Mouse (Mus musculus) liver, adult 2 months (tissue): Measurements from ENCODE around the gene 1700016C15Rik. TPM values are rescaled to one million over a fixed set of nuclear protein-coding genes. Genes with fewer than 3 reads are reported as not detected.

Experiments
- DNase-seq: peaks from one replicate; pipeline ENCODE4 v3.0.0-alpha.2; 2011; ENCODE audit warnings: low read depth, low spot score; ENCODE audit errors: extremely low read depth
- H3K27ac ChIP-seq: fragments of 200-500 bp; replicated peaks from 2 replicates; pipeline ENCODE4 v1.5.1; 2012; ENCODE audit warnings: low read depth, mild to moderate bottlenecking, control low read depth, inconsistent platforms, low read length; ENCODE audit not compliant: insufficient read depth
- H3K27me3 ChIP-seq: fragments of 200-500 bp; 2 replicates; pipeline ENCODE4 v1.6.1; 2012; ENCODE audit warnings: mild to moderate bottlenecking, moderate library complexity, low read length, inconsistent platforms; ENCODE audit not compliant: control insufficient read depth, insufficient read depth
- H3K36me3 ChIP-seq: fragments of 200-500 bp; 2 replicates; pipeline ENCODE4 v1.6.1; 2012; ENCODE audit warnings: low read length, inconsistent platforms; ENCODE audit not compliant: control insufficient read depth, insufficient read depth
- H3K4me1 ChIP-seq: fragments of 200-500 bp; 2 replicates; pipeline ENCODE4 v1.6.1; 2011; ENCODE audit warnings: low read length; ENCODE audit not compliant: control insufficient read depth, insufficient read depth
- H3K4me3 ChIP-seq: fragments of 200-500 bp; 2 replicates; pipeline ENCODE4 v1.5.1; 2011; ENCODE audit warnings: low read depth, mild to moderate bottlenecking, control low read depth, low read length, moderate library complexity; ENCODE audit not compliant: insufficient read depth
- H3K79me2 ChIP-seq: fragments of 200-500 bp; 2 replicates; pipeline ENCODE4 v1.6.1; 2012; ENCODE audit warnings: inconsistent platforms, mild to moderate bottlenecking, low read length, moderate library complexity; ENCODE audit not compliant: control insufficient read depth, insufficient read depth
- H3K9ac ChIP-seq: fragments of 200-500 bp; 2 replicates; pipeline ENCODE4 v1.6.1; 2012; ENCODE audit warnings: low read depth, mild to moderate bottlenecking, control low read depth, inconsistent platforms, low read length
- CTCF ChIP-seq: fragments of 200-500 bp; IDR thresholded peaks from 2 replicates; pipeline ENCODE4 v1.5.1; 2011; ENCODE audit warnings: low read depth, low read length, control low read depth
- POLR2A ChIP-seq: fragments of 200-500 bp; IDR thresholded peaks from 2 replicates; pipeline ENCODE4 v1.6.1; 2011; ENCODE audit warnings: low read length, control low read depth; ENCODE audit not compliant: insufficient read depth; ENCODE audit errors: extremely low read depth
- WGBS: fragments of 180-500 bp; shearing (Covaris S2); methylation state at CpG from one replicate; pipeline ENCODE4 v1.1.7; 2018; 5-methylcytosine and 5-hydroxymethylcytosine counted together
- polyA plus RNA-seq: library from polyadenylated mRNA; depleted of rRNA; stranded (reverse); fragments of >200 nt; gene quantifications from 2 replicates; pipeline ENCODE4 v1.2.3, GENCODE M21; 2012
- total RNA-seq: library from RNA; depleted of rRNA; stranded (reverse); fragments of >200 nt; gene quantifications from 2 replicates; pipeline ENCODE4 v1.2.3, GENCODE M21; 2014

Gene 1700016C15Rik
- total and polyA plus RNA-seq, 2 experiments, result not detected

DNA sequence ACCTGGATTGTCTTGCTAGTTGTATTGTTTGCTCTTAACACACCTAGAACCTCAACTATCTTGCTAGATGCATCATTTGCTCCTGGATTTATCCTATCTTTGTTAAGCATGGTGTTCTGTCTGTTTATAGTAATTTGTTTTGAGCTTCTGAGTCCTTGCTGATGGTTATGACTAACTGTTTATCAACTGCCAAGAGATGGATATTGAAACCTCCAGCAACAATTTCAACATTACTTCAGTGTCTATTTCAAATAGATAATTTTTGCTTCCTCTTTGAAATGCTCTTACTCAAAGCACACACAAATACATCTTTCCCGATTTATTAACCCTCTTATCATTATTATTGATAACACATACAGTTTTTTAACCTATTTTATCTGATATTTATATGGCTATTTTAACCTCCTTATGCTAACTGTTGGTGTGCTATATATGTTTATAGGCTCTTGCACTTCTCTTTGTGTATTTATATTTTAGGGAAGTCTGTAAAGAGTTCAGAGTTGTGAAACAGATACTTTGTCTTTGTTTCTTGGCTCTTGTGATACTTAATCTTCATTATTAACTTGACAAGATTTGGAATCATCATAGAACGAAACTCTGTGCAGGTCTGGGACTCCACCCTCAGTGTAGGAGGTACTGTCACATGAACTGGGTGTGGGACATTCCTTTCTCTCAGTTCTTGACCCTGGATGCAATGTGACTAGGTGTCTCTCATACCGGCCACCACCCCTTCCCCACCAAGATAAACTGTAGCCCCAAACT lies 15.8 kb upstream of the 1700016C15Rik start:
- WGBS, result 74% methylated on average over 3 of the region's 3 CpGs
- Histone ChIP-seq H3K79me2 (no peaks in the 10 kb centered on the region), H3K4me3 (no peak overlapping the region), H3K9ac (no peak overlapping the region), H3K4me1 (peaks cover 12% of the 10 kb centered on the region), H3K27me3 (no peaks in the 10 kb centered on the region), H3K36me3 (no peaks in the 10 kb centered on the region), H3K27ac (no peak overlapping the region)
- peak; percentile 12 for DNase-seq
- TF ChIP-seq POLR2A, result no peak

DNA sequence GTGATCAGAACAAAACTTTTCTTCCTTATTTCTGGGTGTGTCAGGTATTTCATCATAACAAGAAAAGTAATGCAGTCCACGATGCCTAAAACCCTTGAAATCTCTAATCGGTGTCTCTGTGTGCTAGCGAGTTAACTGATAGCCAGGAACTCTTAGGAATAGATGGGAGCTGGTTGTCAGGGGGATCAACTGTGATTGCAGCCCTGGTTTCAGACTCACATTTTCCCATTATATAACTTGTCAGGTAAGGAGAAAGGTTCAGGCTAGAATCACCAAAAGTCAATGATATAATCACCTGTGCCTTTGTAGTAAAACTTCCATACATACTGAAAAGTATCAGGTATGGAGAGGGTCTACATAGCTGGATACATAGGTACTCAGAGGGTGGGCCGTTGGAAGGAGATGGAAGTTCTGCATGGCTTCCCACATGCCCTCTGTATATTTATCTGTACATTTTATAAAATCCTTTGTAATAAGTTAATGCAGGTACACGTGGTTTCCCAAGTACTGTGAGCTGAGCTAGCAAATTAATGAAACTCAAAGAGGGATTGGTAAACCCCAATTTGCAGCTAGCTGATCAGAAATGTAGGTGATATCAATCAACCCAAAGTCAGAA lies 15.1 kb upstream of the 1700016C15Rik start:
- H3K4me1 ChIP-seq, result peaks cover 12% of the 10 kb centered on the region
- H3K9ac ChIP-seq, result no peak overlapping the region
- no peaks in the 10 kb centered on the region for H3K79me2 ChIP-seq
- no peaks in the 10 kb centered on the region for H3K27me3 ChIP-seq
- no peak for TF ChIP-seq CTCF
- TF ChIP-seq POLR2A, result no peak
- no peak overlapping the region for H3K4me3 ChIP-seq
- no peaks in the 10 kb centered on the region for H3K36me3 ChIP-seq
- no peak overlapping the region for H3K27ac ChIP-seq
- WGBS, result 90% methylated on average over 5 of the region's 5 CpGs
- no peak for DNase-seq

DNA sequence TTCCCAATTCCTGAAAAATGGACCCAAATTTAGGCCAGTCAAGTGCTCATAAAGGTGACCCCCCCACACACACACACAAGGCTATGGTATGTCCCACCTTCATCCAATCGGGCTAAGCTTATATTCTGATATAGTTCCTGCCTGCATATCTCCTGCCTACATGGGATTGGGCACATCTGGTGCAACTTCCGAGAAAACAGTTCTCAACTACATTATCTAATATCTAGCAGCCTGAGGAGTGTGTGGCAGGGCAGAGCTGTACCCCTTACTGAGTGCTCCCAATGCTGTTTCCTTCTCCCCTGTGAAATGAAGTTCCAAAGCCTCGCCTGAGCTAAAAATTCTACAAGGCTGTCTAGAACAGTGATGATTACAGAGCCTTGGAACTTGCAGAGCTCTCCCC lies 13.2 kb upstream of the 1700016C15Rik start:
- Histone ChIP-seq H3K79me2 (no peaks in the 10 kb centered on the region), H3K36me3 (no peaks in the 10 kb centered on the region), H3K4me3 (no peak overlapping the region), H3K4me1 (peaks cover 7% of the 10 kb centered on the region), H3K27me3 (no peaks in the 10 kb centered on the region), H3K9ac (no peak overlapping the region), H3K27ac (no peak overlapping the region)
- DNase-seq, result no peak
- 86% methylated on average over 3 of the region's 3 CpGs for WGBS
- TF ChIP-seq POLR2A (no peak), CTCF (no peak)

DNA sequence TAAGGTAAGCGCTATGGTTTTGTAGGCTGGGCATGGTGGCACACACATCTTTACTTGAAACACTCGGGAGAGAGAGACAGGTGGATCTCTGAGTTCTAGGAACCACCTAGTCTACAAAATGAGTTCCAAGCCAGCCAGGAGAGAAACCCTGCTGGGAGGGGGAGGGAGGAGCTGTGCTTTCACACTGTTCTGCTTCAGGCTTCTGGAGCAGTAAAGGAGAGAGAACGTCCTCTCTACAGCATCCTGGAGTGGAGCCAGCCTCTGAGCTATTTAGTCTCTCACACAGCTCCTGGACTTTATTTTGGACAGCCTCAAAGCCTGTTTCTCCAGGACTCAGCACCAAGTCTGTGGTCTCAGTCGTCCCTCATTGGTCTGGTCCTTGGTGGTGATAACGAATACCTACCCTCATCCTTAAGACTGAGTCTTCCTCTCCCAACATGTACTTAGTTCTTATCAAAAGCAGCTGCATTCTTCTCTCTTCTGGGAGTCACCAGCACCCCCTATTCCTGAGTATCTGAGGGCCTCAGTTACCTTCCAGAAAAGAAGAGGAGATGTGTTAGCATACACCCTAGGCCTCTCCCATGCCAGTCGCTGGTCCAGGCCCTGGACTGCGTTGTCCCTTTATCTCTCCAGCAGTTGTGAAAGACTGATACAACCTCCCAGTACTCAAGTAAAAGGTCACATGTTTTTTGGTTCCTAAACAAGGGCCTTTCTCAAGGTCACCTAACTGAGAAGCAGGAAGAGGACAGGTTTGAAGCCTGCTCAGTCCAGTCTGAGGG lies 12.4 kb upstream of the 1700016C15Rik start:
- Histone ChIP-seq H3K4me1 (peaks cover 6% of the 10 kb centered on the region), H3K4me3 (no peak overlapping the region), H3K27ac (no peak overlapping the region), H3K27me3 (no peaks in the 10 kb centered on the region), H3K79me2 (no peaks in the 10 kb centered on the region), H3K36me3 (no peaks in the 10 kb centered on the region), H3K9ac (no peak overlapping the region)
- DNase-seq, result peak; percentile 22
- WGBS, result 66% methylated on average over 7 of the region's 7 CpGs
- no peak for TF ChIP-seq POLR2A
- TF ChIP-seq CTCF, result no peak

DNA sequence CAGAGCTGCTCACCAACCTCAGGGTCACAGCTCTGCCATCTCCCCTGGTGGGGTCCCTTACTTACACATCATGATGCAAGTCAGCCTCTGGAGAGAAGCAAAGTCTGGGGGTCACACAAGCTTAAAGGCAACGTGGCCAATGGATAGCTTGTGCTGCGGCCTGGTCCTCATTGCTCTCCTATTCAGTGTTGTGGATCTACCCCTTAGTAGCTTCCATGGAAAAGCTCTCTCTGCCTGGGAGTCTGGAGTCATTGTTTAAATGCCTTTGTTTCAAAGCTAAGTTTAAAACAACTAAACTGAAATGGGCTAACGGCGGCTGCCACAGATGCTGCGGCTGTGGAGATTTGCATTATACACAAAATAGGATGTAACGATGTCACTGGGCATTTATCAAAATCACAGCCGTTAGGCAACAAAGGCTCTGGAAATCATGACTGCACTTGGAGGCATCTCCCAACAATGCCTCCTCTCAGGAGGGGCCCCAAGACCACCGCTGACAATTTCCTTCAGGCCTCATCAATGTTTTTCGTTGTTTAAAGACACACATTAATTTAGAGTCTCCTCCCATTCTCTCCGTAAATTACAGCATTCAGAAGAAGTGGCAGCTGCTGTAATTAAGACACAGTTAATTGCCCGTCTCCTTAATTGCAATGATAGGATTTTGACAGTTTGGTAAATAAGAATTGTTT lies 11.1 kb upstream of the 1700016C15Rik start:
- DNase-seq, result no peak
- Histone ChIP-seq H3K4me3 (no peak overlapping the region), H3K79me2 (no peaks in the 10 kb centered on the region), H3K27ac (no peak overlapping the region), H3K36me3 (no peaks in the 10 kb centered on the region), H3K9ac (no peak overlapping the region), H3K4me1 (no peaks in the 10 kb centered on the region; the same call in 1 of the 2 replicates), H3K27me3 (no peaks in the 10 kb centered on the region)
- 80% methylated on average over 11 of the region's 11 CpGs for whole genome bisulfite sequencing
- no peak for TF ChIP-seq CTCF
- TF ChIP-seq POLR2A, result no peak
